Mouse (Mus musculus): ENCODE measurements around the gene Synj2.

Synj2 gene

GRCm38 (mm10) chr17:5935680-5936079 lies 5.4 kb upstream of the Synj2 start:
- no peak for DNase-seq (ENCODE audit: low spot score)

- no peak for DNase-seq (ENCODE audit: low spot score)
These were observed 4.8 kb upstream of the Synj2 start for GRCm38 (mm10) chr17:5936276-5936675.

- DNase-seq (ENCODE audit: low spot score), result no peak
These were observed 3.6 kb upstream of the Synj2 start for GRCm38 (mm10) chr17:5937441-5937840.

- no peak for DNase-seq (ENCODE audit: low spot score)
These were observed 1.2 kb upstream of the Synj2 start for GRCm38 (mm10) chr17:5939871-5940270.

GRCm38 (mm10) chr17:5940792-5941191 lies 288 bp upstream of the Synj2 start:
- DNase-seq (ENCODE audit: low spot score), result no peak

GRCm38 (mm10) chr17:5942156-5942555 lies 1.1 kb downstream of the Synj2 start:
- DNase-seq (ENCODE audit: low spot score), result no peak

GRCm38 (mm10) chr17:5943053-5943452 lies 2.0 kb downstream of the Synj2 start:
- no peak for DNase-seq (ENCODE audit: low spot score)

- no peak for DNase-seq (ENCODE audit: low spot score)
These were observed 6.0 kb downstream of the Synj2 start for GRCm38 (mm10) chr17:5947039-5947438.

- no peak for DNase-seq (ENCODE audit: low spot score)
These were observed 11.4 kb downstream of the Synj2 start for GRCm38 (mm10) chr17:5952455-5952854.

GRCm38 (mm10) chr17:5956350-5957000 lies 15.4 kb downstream of the Synj2 start:
- DNase-seq (ENCODE audit: low spot score), result no peak

GRCm38 (mm10) chr17:5957097-5957496 lies 16.0 kb downstream of the Synj2 start:
- DNase-seq (ENCODE audit: low spot score), result no peak

- no peak for DNase-seq (ENCODE audit: low spot score)
These were observed 17.1 kb downstream of the Synj2 start for GRCm38 (mm10) chr17:5958229-5958628.

- DNase-seq (ENCODE audit: low spot score), result no peak
These were observed 17.6 kb downstream of the Synj2 start for GRCm38 (mm10) chr17:5958636-5959035.

GRCm38 (mm10) chr17:5959096-5959495 lies 18.0 kb downstream of the Synj2 start:
- DNase-seq (ENCODE audit: low spot score), result no peak

GRCm38 (mm10) chr17:5959802-5960201 lies 18.7 kb downstream of the Synj2 start:
- DNase-seq (ENCODE audit: low spot score), result no peak

- DNase-seq (ENCODE audit: low spot score), result no peak
These were observed 22.7 kb downstream of the Synj2 start for GRCm38 (mm10) chr17:5963766-5964165.

GRCm38 (mm10) chr17:5965084-5965781 lies 24.2 kb downstream of the Synj2 start:
- no peak for DNase-seq (ENCODE audit: low spot score)

- no peak for DNase-seq (ENCODE audit: low spot score)
These were observed 25.6 kb downstream of the Synj2 start for GRCm38 (mm10) chr17:5966706-5967105.

- no peak for DNase-seq (ENCODE audit: low spot score)
These were observed 27.5 kb downstream of the Synj2 start for GRCm38 (mm10) chr17:5968562-5968961.

- no peak for DNase-seq (ENCODE audit: low spot score)
These were observed 28.2 kb downstream of the Synj2 start for GRCm38 (mm10) chr17:5969246-5969645.

GRCm38 (mm10) chr17:5970298-5970821 lies 29.3 kb downstream of the Synj2 start:
- DNase-seq (ENCODE audit: low spot score), result no peak

- DNase-seq (ENCODE audit: low spot score), result no peak
These were observed 32.5 kb downstream of the Synj2 start for GRCm38 (mm10) chr17:5973536-5973935.
